ENCODE assay signal across 8 mouse cellular contexts in genomic region chr3:153724701-153725668, GRCm38 (mm10). TPM values are rescaled to one million over a fixed set of nuclear protein-coding genes. Genes with fewer than 3 reads are reported as not detected.
A peak's percentile ranks its signal among the peaks of the same experiment; 100 is the strongest.
DNase-seq lines count a peak whose midpoint lies in the region; ATAC-seq lines count a peak whose summit lies in the region.

Gene St6galnac3 (minus strand): TSS chr3:153725174.

- H3K9ac ChIP-seq in intestine, embryonic 16.5 days (ENCODE audit: low read depth, low read length): peak within 1 kb of the TSS; percentile 79

- 2% methylated on average over 56 of the region's 56 CpGs for WGBS in intestine, embryonic 16.5 days
- 2% methylated on average over 56 of the region's 56 CpGs for WGBS in midbrain, embryonic 10.5 days

- H3K9me3 ChIP-seq in intestine, embryonic 16.5 days (ENCODE audit: control insufficient read depth, low read length): no peaks in the 10 kb centered on the region
- no peaks in the 10 kb centered on the region for H3K9me3 ChIP-seq in midbrain, embryonic 10.5 days (replicated peaks)

- H3K4me3 ChIP-seq in intestine, embryonic 16.5 days (ENCODE audit: low read length): peak within 1 kb of the TSS; percentile 78
- peak within 1 kb of the TSS; percentile 80 for H3K4me3 ChIP-seq in midbrain, embryonic 10.5 days

- DNase-seq in adrenal gland, postnatal 14 days: peak; percentile 92
- DNase-seq in embryo, embryonic 11.5 days (ENCODE audit: low read depth, low spot score): peak; percentile 78
- DNase-seq in gastrocnemius, postnatal 4 days (ENCODE audit: low spot score in 2 of 2): peak; percentile 73 to 81
- DNase-seq in left cerebral cortex, postnatal 36 days (ENCODE audit: low spot score in 2 of 2): peak; percentile 78 to 85
- DNase-seq in midbrain, embryonic 10.5 days (ENCODE audit: low spot score): peak; percentile 91
- peak; percentile 84 for DNase-seq in right cerebral cortex, postnatal 4 days
- DNase-seq in yolk sac, embryonic 10.5 days (ENCODE audit: low spot score): peak; percentile 92

- H3K27ac ChIP-seq in intestine, embryonic 16.5 days (ENCODE audit: low read length): peak within 1 kb of the TSS; percentile 54
- peak within 1 kb of the TSS; percentile 94 for H3K27ac ChIP-seq in midbrain, embryonic 10.5 days (replicated peaks)

- H3K4me1 ChIP-seq in intestine, embryonic 16.5 days (ENCODE audit: control insufficient read depth, insufficient read depth, low read length): peaks cover 11% of the 10 kb centered on the region
- peaks cover 29% of the 10 kb centered on the region for H3K4me1 ChIP-seq in midbrain, embryonic 10.5 days

- intact Hi-C loops in left cerebral cortex, postnatal 36 days (cut with DNase I): no loop called here

- peak; percentile 98 for ATAC-seq in intestine, embryonic 16.5 days

- H3K36me3 ChIP-seq in intestine, embryonic 16.5 days (ENCODE audit: control insufficient read depth, insufficient read depth, low read length): no peaks in the 10 kb centered on the region
- no peaks in the 10 kb centered on the region for H3K36me3 ChIP-seq in midbrain, embryonic 10.5 days

- peak within 1 kb of the TSS; percentile 95 for H3K4me2 ChIP-seq in intestine, embryonic 16.5 days (ENCODE audit: low read depth, low read length)

- H3K27me3 ChIP-seq in intestine, embryonic 16.5 days (replicated peaks; ENCODE audit: control insufficient read depth, insufficient read depth, low read length): no peaks in the 10 kb centered on the region
- peaks cover 12% of the 10 kb centered on the region; the same call in 1 of the 2 replicates for H3K27me3 ChIP-seq in midbrain, embryonic 10.5 days (ENCODE audit: low read depth, poor library complexity, severe bottlenecking)

RNA-seq across cellular contexts. Expression of gene St6galnac3, which starts in this region (rescaled TPM):
- total RNA-seq in adrenal gland, postnatal 14 days (2021): 10.9 and 16.6 TPM in 2 replicates
- total RNA-seq in gastrocnemius, postnatal 4 days (2021): 10 to 100 TPM; 10.5 to 10.6 TPM
- 26.9 and 31.0 TPM in 2 replicates for polyA plus RNA-seq in intestine, embryonic 16.5 days (2015; fragmentation: Nextera tagmentation; extraction: Ambion mirVana)
- 10 to 100 TPM; 16.9 to 20.2 TPM for total RNA-seq in left cerebral cortex, postnatal 36 days (2021)
- 33.4 and 33.6 TPM in 2 replicates for polyA plus RNA-seq in midbrain, embryonic 10.5 days (2016; fragmentation: Nextera tagmentation; extraction: Ambion mirVana)

Comparison
In these comparisons a context has a peak if more than half of its experiments do, and no peak if none do; other contexts are left out.
1. Peak in every context shown above with its lines: DNase-seq, ATAC-seq, H3K4me3 ChIP-seq and H3K27ac ChIP-seq.